Mouse (Mus musculus) bone marrow, adult 2 months (tissue): ENCODE measurements around the gene Gm17657.

Source experiments
- CTCF ChIP-seq: fragments of 200-500 bp; IDR thresholded peaks from 2 replicates; pipeline ENCODE4 v1.5.1; 2011; ENCODE audit warnings: low read length, control low read depth; ENCODE audit not compliant: control insufficient read depth, insufficient read depth
- POLR2A ChIP-seq: fragments of 200-500 bp; IDR thresholded peaks from 2 replicates; pipeline ENCODE4 v1.6.1; 2011; ENCODE audit warnings: low read depth, mild to moderate bottlenecking, control low read depth, low read length, borderline replicate concordance; ENCODE audit not compliant: control insufficient read depth

GRCm38 (mm10) chr17:29491591-29492268, 57.7 kb downstream of the Gm17657 start:
- TF ChIP-seq POLR2A (no peak; the same call in 1 of the 2 replicates), CTCF (no peak)
